Mouse (Mus musculus): ENCODE results near the gene Jag2. TPM values are rescaled to one million over a fixed set of nuclear protein-coding genes. Genes with fewer than 3 reads are reported as not detected.

Jag2 gene
- polyA plus RNA-seq, 1 experiment, result 0.84 TPM

DNA sequence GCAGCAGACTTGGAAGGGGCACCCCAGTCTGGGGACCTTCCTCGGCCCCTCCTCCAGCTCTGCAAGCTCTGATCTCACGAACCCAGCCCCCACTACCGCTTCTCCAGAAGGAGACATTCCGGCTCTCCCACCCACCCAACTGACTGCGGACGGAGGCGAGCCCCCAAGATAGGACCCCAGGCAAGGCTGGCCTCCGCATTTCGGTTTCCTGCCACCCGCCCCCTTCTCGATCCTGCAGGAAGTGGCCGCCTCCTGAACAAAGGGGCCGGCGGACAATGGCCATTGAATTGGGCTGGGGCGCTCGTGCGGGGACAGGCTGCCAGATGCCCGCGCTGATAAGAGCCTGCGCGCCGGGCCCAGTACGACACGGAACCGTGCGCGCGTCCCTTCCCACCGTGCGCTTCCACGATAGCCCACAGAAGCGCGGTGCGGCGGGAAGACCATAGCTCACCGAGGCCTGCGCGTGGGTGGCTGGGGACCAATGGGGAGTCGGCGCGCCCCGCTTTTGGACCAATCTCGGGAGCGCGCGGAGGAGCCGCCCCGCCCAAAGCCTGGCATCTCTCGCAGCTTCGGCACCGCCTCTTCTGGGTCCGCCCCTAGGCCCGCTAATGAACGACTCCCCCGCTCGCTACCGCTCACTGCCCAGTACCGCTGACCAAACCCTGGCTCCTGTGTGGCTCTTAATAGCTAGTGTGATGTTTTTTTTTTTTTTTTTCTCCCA is 20.6 kb upstream of the Jag2 start:
- no peak for TF ChIP-seq GATA1 (IDR thresholded peaks at IDR 0.05; ENCODE audit: low read length)

DNA sequence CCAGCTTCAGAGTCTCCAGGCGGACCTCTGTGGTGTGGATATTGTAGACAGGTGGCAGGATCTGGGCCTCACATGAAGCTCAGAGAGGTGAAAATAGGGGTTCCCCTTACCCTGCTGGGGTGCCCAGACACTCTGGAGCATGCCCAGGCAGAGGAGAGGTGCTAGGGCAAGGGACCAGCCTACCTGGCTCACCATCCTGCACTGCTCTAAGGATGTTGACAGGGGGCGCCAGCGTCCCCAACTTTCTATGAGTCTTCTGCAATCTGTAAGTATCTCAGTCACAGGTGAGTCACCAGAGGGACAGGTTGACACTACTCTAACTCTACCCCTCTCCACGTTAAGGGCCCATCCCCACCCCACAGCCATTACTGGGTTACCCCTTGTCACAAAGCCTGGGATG is 17.7 kb upstream of the Jag2 start:
- TF ChIP-seq GATA1 (IDR thresholded peaks at IDR 0.05; ENCODE audit: low read length), result no peak

DNA sequence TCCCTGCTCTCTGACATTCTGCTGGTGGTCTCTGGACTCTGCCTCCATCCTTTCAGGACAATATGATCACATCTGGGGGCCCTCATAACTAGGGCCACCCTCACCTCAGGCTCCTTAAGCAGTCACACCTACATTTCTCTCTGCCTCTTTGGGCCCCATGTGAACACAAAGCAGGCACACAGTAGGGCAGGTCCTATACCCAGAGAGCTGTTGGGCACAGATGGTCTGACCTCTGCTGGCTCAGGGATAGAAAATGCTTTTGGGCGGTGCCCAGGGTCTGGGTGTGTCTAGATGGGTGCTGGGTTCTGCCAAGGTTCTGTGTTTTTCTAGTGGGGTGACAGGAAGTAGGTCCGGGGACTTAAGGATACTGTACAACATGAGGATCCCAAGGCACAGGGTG is 14.1 kb upstream of the Jag2 start:
- no peak for TF ChIP-seq GATA1 (IDR thresholded peaks at IDR 0.05; ENCODE audit: low read length)

DNA sequence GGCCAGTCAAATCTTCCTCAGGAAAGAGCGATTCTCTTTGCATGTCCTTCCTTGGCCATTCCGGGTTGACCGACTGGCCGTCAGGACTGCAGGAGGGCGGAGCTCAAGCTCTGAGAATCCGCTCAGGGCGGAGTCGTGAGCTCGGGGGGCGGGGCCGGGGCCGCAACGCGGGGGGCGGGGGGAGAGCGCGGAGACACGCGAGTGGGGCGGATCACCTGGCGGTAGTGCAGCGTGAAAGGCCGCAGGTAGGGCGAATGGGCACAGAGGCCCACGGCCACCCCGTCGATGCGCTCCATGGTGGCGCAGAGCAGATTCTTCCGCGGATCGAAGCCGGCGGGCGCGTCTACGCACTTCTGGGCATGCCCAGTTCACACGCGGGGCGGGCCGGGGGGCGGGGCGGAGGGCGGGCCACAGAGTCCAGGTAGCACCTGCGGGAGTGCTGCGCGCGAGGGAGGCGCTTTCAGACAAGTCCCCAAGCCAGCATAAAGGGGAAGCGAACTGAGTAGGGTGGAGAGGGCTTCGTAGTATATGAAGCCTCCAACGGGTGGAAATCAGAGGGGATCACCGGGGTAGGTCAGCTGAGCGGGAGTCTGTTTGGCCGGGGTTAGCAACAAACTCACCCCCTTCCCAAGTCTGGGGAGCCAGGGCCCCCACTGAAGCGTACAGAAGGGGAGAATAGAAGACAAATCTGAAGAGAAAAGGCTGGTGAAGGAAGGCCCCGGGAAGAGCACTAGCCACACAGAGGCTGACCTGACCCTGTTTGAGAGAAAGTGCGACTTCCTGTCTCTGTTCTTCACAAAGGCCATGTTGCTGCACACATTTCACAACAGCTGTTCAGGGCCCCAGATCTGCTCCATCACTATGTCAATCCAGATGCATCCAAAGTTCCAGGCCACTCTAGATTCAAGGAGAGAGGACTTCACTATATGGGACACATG is 12.5 kb upstream of the Jag2 start, which contains the start of gene Nudt14:
TSS of gene Nudt14 (minus strand) at position 349 of the 938 bp plus-strand sequence.
- TF ChIP-seq GATA1 (IDR thresholded peaks at IDR 0.05; ENCODE audit: low read length), result no peak

DNA sequence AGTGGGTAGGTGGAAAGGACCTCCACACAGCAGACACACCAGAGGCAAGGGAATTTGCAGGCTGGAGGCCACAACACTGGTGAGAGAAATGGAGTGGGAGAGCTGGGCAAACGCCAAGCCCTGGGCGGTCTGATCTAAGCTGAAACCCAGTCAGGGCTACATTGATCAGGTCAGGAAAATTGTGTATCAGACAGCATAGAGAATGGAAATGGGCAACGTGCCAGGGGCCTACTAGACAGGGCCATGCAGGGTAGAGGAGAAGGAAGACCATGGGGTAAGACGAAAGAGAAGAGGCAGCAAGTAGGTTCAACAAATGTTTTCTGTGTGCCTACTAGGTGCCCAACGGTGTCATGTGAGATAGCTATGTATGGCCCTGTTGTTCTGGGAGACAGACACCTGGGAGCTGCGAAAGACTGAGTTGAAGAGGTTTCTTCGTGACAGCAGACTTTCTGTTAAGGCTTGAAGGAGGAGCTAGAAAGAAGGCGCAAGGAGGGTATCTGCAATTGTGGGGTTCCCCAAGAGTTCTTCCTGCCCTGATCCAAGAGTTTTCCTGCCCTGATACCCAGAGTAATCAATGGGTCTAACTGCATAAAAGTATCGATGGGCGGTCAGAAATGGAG is 11.7 kb upstream of the Jag2 start:
- no peak for TF ChIP-seq GATA1 (IDR thresholded peaks at IDR 0.05; ENCODE audit: low read length)

DNA sequence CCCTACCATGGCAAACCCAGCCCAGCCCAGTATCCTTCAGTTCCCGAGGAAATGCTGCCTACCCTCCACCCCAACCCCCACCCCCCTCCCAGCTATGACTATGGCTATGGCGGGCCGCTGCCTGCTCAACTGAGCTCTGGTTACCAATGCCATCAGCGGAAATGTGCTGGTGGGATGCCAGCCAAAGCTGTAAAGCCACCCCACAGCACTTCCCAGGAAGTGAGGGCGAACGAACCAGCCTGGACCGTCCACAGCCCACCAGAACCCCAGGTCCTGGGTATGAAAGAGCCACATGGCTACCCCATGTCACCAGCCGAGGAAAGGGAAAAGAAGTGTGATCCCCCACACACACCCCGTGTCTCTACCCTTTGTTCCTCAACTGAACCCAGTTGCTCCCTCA is 11.1 kb upstream of the Jag2 start:
- no peak for TF ChIP-seq GATA1 (IDR thresholded peaks at IDR 0.05; ENCODE audit: low read length)

DNA sequence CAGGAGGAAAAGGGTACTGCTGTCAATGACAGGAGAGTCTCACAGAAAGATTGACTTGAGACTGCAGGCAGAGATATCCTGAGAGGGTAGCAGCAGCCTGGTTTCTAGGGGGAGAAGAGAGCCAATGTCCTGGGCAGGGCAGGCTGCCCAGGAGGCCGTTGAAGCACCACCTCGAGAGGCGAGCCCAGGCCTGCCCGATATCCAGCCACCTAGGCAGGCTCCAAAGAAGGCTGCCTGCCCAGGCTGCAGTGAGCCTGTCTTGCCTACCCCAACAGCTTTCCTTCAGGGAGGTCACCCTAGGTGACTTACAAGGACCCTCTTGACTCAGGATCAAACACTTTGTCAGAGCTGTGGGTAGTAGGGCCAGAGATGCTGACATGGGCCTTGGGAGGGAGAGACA is 10.7 kb upstream of the Jag2 start:
- TF ChIP-seq GATA1 (IDR thresholded peaks at IDR 0.05; ENCODE audit: low read length), result no peak

DNA sequence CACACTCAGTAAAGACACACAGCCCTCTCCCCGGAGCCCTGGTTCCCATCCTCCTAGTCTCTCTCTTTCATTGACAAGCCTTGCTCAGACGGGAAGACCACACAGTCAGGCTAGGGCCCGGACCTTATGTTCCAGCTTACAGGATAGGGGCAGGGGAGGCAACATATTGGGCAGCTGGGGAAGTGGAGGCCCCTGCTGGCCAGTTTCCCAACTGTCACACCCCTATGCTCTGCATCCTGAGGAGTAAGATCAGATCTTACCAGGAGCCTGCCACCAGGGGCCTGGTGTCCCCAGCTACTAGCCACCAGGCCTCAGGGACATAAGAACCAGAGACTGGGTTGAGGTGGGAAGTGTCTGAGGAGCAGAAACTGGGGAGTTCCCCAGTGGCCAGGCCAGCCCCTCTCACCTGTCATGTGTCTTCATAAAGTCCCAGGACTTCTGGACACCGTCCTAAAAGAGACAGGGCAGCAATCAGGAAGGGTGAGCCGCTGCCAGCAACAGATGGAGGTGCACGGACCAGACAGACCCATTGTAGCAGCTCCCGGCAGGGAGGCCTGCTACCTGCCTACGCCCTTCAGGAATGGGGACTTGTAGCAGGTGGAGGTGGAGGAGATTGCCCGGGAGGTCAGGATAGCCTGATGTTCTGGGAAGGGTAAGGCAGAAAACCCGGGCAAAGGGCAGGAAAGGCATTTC is 9.4 kb upstream of the Jag2 start:
- TF ChIP-seq GATA1 (IDR thresholded peaks at IDR 0.05; ENCODE audit: low read length), result no peak

DNA sequence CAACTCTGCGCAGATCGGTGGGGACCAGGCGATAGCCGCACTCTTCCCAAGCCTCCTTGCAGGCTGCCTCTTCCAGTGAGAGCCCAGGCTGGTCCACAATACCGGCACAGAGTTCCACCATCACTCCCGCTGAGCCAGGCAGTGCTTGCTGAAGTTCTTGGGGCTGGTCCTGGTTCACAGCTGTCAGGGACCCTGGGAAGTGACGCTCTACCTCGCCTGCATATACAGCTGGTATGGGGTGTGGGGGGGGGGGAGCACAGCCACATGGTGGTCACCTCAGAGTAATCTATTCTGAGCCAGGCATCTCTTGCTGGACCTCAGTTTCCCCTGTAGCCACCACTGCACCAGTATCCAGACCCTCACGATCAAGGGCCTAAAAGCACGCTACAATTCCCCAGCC is 8.8 kb upstream of the Jag2 start:
- no peak for TF ChIP-seq GATA1 (IDR thresholded peaks at IDR 0.05; ENCODE audit: low read length)

DNA sequence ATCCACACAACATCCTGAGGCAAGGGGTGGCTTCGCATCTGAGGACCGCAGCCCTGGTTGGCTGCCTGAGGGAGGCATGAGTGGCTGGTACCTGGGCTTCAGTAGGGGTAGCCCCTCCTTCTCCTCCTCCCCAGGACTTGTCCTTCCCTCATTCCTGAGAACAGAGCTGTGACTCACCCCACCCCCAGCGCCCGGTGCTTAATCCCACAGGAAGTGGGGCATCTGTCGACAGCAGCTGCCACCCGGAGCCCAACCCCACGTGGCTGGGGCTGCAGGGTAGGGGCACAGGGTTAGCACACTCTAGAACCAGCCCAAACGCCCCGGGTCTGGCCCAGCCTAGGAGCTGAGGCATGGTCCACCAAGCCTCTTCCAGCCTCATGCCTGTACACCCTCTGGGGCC is 8.3 kb upstream of the Jag2 start:
- no peak for TF ChIP-seq GATA1 (IDR thresholded peaks at IDR 0.05; ENCODE audit: low read length)

DNA sequence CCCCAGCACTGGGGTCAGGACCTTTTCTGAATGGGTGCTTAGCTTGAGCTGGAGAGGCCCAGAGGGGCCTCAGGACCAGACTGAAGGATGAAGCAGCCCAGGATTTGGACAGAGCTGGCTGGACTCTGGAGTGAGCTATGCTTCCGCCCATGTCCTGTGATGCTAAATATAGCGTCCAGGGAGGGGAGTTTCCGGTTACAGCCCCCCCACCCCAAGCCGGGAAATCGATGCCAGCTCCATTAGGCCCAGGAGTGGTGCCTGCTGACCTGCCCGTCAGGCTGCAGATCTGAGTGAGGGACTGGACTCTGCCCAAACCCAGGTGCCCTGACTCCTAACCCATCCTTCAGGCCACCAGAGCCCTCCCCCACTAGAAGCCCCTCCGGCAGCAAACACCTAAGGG is 3.1 kb upstream of the Jag2 start:
- TF ChIP-seq GATA1 (IDR thresholded peaks at IDR 0.05; ENCODE audit: low read length), result no peak

DNA sequence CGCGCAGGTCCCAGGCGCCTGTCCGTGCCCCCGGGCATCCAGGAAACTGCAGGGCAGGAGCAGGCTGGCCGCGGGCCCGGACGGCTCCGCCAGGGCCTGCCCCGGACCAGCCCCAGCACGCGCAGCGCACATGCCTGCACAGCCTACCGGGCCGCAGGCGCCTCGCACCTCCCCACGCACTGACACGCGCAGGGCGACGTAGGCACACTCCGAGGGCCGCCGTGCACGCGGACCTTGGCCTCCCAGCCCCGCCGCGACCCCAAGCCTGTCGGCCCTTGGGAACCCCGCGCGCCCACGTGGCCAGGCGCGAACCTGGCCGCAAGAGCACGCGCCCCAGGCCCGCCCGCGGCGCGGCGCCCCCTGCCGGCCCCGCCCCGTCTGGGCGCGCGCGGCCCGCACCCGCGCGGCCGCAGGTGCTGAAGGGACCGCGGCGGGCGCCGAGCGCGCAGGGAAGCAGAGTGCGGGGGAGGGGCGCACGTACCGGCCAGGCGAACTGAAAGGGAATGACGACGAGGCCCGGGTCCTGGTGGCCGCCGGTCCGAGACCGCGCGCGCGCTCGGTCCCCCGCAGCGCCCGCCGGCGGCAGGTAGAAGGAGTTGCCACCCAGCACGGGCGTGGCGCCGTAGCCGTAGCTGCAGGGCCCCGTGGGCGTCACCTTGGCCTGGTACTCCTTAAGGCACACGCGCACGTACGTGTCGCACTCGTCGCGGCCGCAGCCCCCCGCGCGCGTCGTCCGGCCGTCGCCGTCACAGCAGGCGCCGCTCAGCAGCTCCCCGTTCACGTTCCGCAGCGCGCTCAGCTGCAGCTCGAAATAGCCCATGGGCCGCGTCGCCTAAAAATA is 955 bp downstream of the Jag2 start:
- no peak for TF ChIP-seq GATA1 (IDR thresholded peaks at IDR 0.05; ENCODE audit: low read length)

DNA sequence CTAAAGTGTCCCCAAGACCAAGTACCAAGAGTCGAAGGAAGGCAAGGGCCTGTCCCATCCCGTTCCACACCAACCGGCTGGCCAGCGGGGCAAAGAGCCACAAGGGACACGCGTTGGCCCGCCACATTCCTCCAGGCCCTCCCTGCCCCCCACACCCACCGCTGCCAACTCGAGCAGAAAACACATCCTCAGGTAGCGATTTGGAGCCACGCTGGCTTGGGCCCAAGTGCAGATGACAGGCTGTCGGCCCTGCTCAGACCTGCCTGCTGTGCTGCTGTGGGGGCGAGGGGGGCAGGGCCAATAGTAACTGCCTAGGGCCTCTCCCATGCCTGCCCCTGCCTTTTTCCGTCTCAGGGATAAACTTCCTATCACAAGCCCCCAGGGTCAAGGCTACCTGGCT is 2.3 kb downstream of the Jag2 start:
- TF ChIP-seq GATA1 (IDR thresholded peaks at IDR 0.05; ENCODE audit: low read length), result no peak

DNA sequence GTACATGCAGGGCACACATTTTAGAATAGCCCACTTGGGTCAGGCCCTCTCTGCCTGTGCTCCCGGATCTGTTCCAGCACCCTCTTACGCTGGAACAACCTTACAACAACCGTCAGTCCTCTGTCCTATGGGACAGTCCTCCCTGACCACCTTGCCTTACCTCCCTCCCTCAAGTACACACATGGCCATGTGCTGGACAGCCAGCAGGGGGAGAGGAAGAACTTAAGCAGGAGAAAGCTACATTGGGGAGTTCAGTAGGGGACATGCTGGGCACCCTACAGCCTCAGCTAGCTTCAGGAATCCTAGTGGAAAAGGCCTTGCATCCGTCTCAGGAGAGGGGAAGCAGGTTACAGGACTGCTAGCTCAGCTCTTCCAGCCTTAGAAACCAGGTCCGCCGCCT is 3.6 kb downstream of the Jag2 start:
- no peak for TF ChIP-seq GATA1 (IDR thresholded peaks at IDR 0.05; ENCODE audit: low read length)

DNA sequence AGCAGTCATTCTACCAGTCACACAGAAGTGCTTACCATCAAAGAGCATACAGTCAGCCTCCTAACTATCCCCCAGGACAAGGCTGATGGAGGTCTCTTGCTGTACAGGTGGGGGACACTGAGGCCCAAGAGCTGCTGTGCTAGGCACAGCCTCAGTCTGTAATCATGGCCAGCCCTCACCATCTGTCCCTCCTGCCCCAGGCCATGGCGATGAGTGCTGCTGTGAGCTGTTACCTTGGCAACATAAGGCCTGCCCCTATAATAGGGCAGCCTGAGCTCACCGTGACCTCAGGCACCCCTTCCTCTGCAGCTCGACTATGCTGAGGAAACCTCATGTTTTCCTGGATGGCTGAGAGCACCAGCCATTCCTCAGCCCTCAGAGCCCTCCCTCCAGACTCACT is 7.0 kb downstream of the Jag2 start:
- no peak for TF ChIP-seq GATA1 (IDR thresholded peaks at IDR 0.05; ENCODE audit: low read length)
